Mouse (Mus musculus) embryonic facial prominence, embryonic 11.5 days (tissue): ENCODE measurements around the gene Pyy. TPM values are rescaled to one million over a fixed set of nuclear protein-coding genes. Genes with fewer than 3 reads are reported as not detected.

Experiments
- ATAC-seq: fragments of 200-750 bp; cut with Nextera tagmentation; replicated peaks from 2 replicates; pipeline ENCODE4 v1.8.0; 2017; ENCODE audit warnings: low read depth; ENCODE audit not compliant: insufficient number of reproducible peaks, low FRiP score, low TSS enrichment
- DNase-seq: peaks from one replicate; pipeline ENCODE4 v3.0.0-alpha.2; 2015; ENCODE audit warnings: low spot score
- H3K27ac ChIP-seq: fragments of 300-500 bp; sonication (generic); replicated peaks from 2 replicates; pipeline ENCODE4 v1.5.1; 2014; ENCODE audit warnings: mild to moderate bottlenecking, low read depth, low read length, control low read depth
- H3K27me3 ChIP-seq: fragments of 300-500 bp; sonication (generic); 2 replicates; pipeline ENCODE4 v1.6.1; 2014; ENCODE audit warnings: mild to moderate bottlenecking, low read length, moderate library complexity, mixed read lengths; ENCODE audit not compliant: control insufficient read depth, insufficient read depth
- H3K36me3 ChIP-seq: fragments of 300-500 bp; sonication (generic); replicated peaks from 2 replicates; pipeline ENCODE4 v1.6.1; 2014; ENCODE audit warnings: low read depth, mild to moderate bottlenecking, low read length, moderate library complexity, mixed read lengths; ENCODE audit not compliant: control insufficient read depth, insufficient read depth
- H3K4me1 ChIP-seq: fragments of 300-500 bp; sonication (generic); 2 replicates; pipeline ENCODE4 v1.6.1; 2014; ENCODE audit warnings: low read length, mixed read lengths; ENCODE audit not compliant: control insufficient read depth, insufficient read depth
- H3K4me2 ChIP-seq: fragments of 300-500 bp; sonication (generic); 2 replicates; pipeline ENCODE4 v1.6.1; 2014; ENCODE audit warnings: low read depth, mild to moderate bottlenecking, control low read depth, low read length, moderate library complexity
- H3K4me3 ChIP-seq: fragments of 300-500 bp; sonication (generic); 2 replicates; pipeline ENCODE4 v1.5.1; 2014; ENCODE audit warnings: low read depth, low read length, control low read depth
- H3K9ac ChIP-seq: fragments of 300-500 bp; sonication (generic); replicated peaks from 2 replicates; pipeline ENCODE4 v1.6.1; 2014; ENCODE audit warnings: mild to moderate bottlenecking, control low read depth, low read length
- H3K9me3 ChIP-seq: fragments of 300-500 bp; sonication (generic); replicated peaks from 2 replicates; pipeline ENCODE4 v1.6.1; 2016; ENCODE audit warnings: mild to moderate bottlenecking, low read length, inconsistent platforms, mixed read lengths; ENCODE audit not compliant: control insufficient read depth
- WGBS: fragments of 180-500 bp; shearing (Covaris S2); extraction: QIAGEN DNeasy Blood & Tissue Kit; methylation state at CpG from one replicate; pipeline ENCODE4 v1.1.7; 2014; 5-methylcytosine and 5-hydroxymethylcytosine counted together
- polyA plus RNA-seq: library from polyadenylated mRNA; unstranded; fragments of >200 nt; fragmentation: Nextera tagmentation; extraction: Ambion mirVana; gene quantifications from 2 replicates; pipeline ENCODE4 v1.2.1, GENCODE M21; 2014

Pyy gene
- polyA plus RNA-seq, 1 experiment from 2014 or later: not detected

GRCm38 (mm10) chr11:102111576-102111975 is 3.9 kb upstream of the Pyy start:
- Histone ChIP-seq H3K27ac (no peak overlapping the region), H3K9ac (no peak overlapping the region), H3K36me3 (no peaks in the 10 kb centered on the region), H3K4me2 (no peak overlapping the region), H3K4me1 (no peaks in the 10 kb centered on the region), H3K4me3 (no peak overlapping the region), H3K9me3 (no peaks in the 10 kb centered on the region), H3K27me3 (peaks cover 25% of the 10 kb centered on the region)
- no peak for ATAC-seq
- no peak for DNase-seq
- 88% methylated on average over 5 of the region's 5 CpGs for WGBS

DNA sequence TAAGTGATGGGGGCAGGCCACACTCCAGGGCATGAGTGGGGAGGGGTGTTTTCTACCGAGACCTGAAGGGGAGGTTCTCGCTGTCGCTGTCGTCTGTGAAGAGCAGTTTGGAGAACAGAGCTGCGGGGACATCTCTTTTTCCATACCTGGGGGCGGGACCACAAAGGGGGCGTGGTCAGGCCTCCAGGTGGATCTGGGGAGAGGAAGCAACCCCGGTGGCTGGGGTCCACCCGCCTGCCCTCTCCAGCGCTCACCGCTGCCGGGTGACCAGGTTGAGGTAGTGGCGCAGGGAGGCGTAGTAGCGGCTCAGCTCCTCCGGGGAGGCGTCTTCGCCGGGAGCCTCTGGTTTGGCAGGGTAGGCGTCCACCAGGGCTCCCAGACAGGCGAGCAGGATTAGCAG is 721 bp downstream of the Pyy start:
- H3K9ac ChIP-seq: no peak overlapping the region
- no peak for ATAC-seq
- under 1% methylated on average over 21 of the region's 21 CpGs for WGBS
- no peaks in the 10 kb centered on the region for H3K36me3 ChIP-seq
- no peaks in the 10 kb centered on the region for H3K4me1 ChIP-seq
- peaks cover 39% of the 10 kb centered on the region for H3K27me3 ChIP-seq
- H3K9me3 ChIP-seq: no peaks in the 10 kb centered on the region
- H3K4me3 ChIP-seq: peak overlapping the region; percentile 5; the same call in 1 of the 2 replicates
- no peak overlapping the region for H3K4me2 ChIP-seq
- no peak overlapping the region for H3K27ac ChIP-seq
- DNase-seq: no peak

DNA sequence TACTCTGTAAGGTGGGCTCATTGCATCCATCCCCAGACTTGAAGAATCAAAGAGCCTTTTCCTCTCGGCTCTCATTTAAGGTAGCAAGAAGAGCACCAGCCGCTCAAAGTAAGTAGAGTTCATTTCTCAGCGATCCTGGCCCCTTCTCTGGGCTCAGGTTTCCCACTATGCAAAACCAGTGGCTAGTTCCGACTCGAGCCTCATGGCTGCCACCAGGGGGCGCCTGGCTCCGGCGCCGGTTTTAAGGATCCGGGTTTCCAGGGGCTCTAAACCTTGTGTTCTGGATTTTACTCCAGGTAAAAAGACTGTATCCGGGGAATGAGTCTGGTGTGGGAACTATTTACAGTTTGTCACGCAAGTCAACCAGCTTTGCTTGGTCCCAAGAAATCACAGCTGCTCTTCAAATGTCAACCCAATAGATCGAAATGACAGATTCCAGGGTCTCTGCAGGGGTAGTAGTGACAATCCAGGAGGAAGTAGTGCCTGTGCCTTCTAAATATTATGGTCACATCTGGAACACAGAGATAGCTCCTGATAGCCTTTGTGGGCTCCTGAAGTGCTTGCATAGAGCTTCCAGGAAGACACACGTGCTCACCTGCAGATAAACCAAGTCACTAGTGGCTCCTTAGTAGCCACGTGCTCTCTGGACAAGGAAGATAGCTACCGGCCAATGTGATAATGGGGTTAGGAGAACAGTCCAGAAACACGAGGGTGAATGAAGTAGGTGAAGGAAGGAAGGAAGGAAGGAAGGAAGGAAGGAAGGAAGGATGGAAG is 5.0 kb downstream of the Pyy start:
- Histone ChIP-seq H3K4me1 (no peaks in the 10 kb centered on the region), H3K27ac (no peak overlapping the region), H3K9ac (no peak overlapping the region), H3K4me3 (no peak overlapping the region), H3K27me3 (peaks cover 24% of the 10 kb centered on the region), H3K4me2 (no peak overlapping the region), H3K36me3 (no peaks in the 10 kb centered on the region), H3K9me3 (no peaks in the 10 kb centered on the region)
- no peak; the same call in 1 of the 2 replicates for ATAC-seq
- DNase-seq: peak; percentile 93
- 19% methylated on average over 17 of the region's 17 CpGs for WGBS

DNA sequence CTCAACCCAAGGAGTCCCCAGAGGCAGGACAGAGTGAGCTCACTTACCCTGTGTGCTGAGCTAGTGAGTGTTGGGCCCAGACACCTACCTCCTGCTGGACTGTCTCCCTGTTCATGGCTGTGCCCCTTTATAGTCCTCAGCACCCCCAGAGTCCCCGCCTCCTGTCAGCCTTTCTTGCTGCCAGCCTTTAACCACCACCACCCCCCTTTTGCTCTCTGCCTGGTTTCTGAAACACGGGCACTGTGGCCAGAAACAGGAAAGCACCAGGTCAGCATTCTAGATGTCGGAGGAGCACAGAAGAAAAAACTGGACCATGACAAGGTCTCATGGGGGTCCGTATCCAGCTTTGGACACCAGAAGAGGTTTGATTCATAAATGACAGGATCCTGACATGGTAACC is 6.4 kb downstream of the Pyy start, which contains the start of gene Ppy:
Ppy (minus strand) TSS at position 101 of the 400 bp plus-strand sequence.
- no peak for DNase-seq
- Histone ChIP-seq H3K4me2 (no peak within 1 kb of the TSS), H3K27me3 (peaks cover 10% of the 10 kb centered on the region), H3K9ac (no peak within 1 kb of the TSS), H3K4me1 (no peaks in the 10 kb centered on the region), H3K36me3 (no peaks in the 10 kb centered on the region), H3K9me3 (no peaks in the 10 kb centered on the region), H3K4me3 (no peak within 1 kb of the TSS), H3K27ac (no peak within 1 kb of the TSS)
- no peak for ATAC-seq
- 84% methylated on average over 4 of the region's 4 CpGs for WGBS

- peak; percentile 92 for DNase-seq
These were observed 10.7 kb downstream of the Pyy start for GRCm38 (mm10) chr11:102096887-102097391.

DNA sequence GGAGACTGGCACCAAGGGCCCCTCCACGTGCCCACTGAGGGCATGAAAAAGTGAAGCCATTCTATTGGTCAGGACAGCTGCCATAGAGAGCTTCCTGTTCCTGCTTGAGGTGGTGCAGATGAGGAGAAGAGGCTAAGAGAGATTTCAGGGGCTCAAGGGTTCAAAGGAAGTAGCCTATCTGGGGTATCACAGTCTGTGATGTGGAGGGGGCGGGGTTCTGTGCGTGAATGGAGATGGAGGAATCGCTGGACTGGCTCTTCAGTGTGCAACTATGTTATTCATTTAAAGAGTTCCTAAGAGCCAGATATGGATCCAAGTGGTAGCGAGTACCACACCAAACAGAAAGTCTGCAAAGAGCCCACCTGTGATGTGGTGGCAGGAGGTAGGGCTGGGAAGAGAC is 11.2 kb downstream of the Pyy start:
- H3K36me3 ChIP-seq: no peaks in the 10 kb centered on the region
- H3K4me1 ChIP-seq: no peaks in the 10 kb centered on the region
- DNase-seq (no peak), ATAC-seq (no peak; the same call in 1 of the 2 replicates)
- WGBS: 74% methylated on average over 5 of the region's 5 CpGs
- peak overlapping the region; percentile 34; the same call in 1 of the 2 replicates for H3K9ac ChIP-seq
- no peak overlapping the region for H3K4me3 ChIP-seq
- H3K27ac ChIP-seq: no peak overlapping the region
- H3K27me3 ChIP-seq: no peaks in the 10 kb centered on the region
- H3K9me3 ChIP-seq: no peaks in the 10 kb centered on the region
- H3K4me2 ChIP-seq: peak overlapping the region; percentile 48

More at GRCm38 (mm10) chr11:102096887-102097391, 10.7 kb downstream of the Pyy start:
- H3K9me3 ChIP-seq: no peaks in the 10 kb centered on the region
- no peaks in the 10 kb centered on the region for H3K4me1 ChIP-seq
- 4% methylated on average over 18 of the region's 18 CpGs for WGBS
- no peaks in the 10 kb centered on the region for H3K36me3 ChIP-seq
- no peak overlapping the region; the same call in 1 of the 2 replicates for H3K4me3 ChIP-seq
- H3K27ac ChIP-seq: no peak overlapping the region
- no peaks in the 10 kb centered on the region for H3K27me3 ChIP-seq
- H3K9ac ChIP-seq: peak overlapping the region; percentile 34
- ATAC-seq: peak; percentile 76
- peak overlapping the region; percentile 48 for H3K4me2 ChIP-seq

DNA sequence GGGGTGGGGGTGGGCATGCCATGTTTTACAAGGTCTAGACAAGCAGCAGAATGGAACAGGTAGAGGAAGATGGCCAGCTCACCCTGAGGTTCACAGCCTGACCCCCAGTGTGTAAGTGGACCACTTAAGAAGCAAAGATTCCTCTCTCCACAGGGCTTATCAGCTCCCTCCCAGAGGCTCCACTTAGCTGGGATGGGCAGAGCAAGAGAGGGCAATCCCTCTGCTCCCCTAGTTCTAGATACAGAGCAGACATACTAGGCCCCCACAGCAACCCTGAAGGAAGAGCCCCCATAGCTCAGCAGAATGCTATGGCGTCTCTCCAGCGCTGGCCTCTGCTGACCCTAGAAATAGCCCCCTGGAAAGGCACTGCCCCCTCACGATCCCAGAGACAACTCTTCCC is 12.0 kb downstream of the Pyy start:
- Histone ChIP-seq H3K4me1 (no peaks in the 10 kb centered on the region), H3K36me3 (no peaks in the 10 kb centered on the region), H3K27ac (no peak overlapping the region), H3K9ac (no peak overlapping the region), H3K27me3 (no peaks in the 10 kb centered on the region), H3K9me3 (no peaks in the 10 kb centered on the region), H3K4me2 (no peak overlapping the region), H3K4me3 (no peak overlapping the region)
- ATAC-seq (no peak), DNase-seq (no peak)
- WGBS: 75% methylated on average over 3 of the region's 3 CpGs
